Mouse (Mus musculus) midbrain, embryonic 14.5 days (tissue): ENCODE data around the gene Wwp2. TPM values are rescaled to one million over a fixed set of nuclear protein-coding genes. Genes with fewer than 3 reads are reported as not detected.

Experiments used
- ATAC-seq: fragments of 200-750 bp; cut with Nextera tagmentation; 2 replicates; pipeline ENCODE4 v1.8.0; 2017; ENCODE audit warnings: moderate number of reproducible peaks, moderate library complexity; ENCODE audit not compliant: low FRiP score, low TSS enrichment
- DNase-seq: peaks from one replicate; pipeline ENCODE4 v3.0.0-alpha.2; 2015
- H3K27ac ChIP-seq: fragments of 300-500 bp; sonication (generic); replicated peaks from 2 replicates; pipeline ENCODE4 v1.5.1; 2014; ENCODE audit warnings: mild to moderate bottlenecking, low read depth, low read length, moderate library complexity
- H3K27me3 ChIP-seq: fragments of 300-500 bp; sonication (generic); 2 replicates; pipeline ENCODE4 v1.6.1; 2014; ENCODE audit warnings: low read length, control low read depth, mixed read lengths; ENCODE audit not compliant: control insufficient read depth, insufficient read depth
- H3K36me3 ChIP-seq: fragments of 300-500 bp; sonication (generic); 2 replicates; pipeline ENCODE4 v1.6.1; 2014; ENCODE audit warnings: low read length, control low read depth; ENCODE audit not compliant: control insufficient read depth, insufficient read depth
- H3K4me1 ChIP-seq: fragments of 300-500 bp; sonication (generic); 2 replicates; pipeline ENCODE4 v1.6.1; 2014; ENCODE audit warnings: mild to moderate bottlenecking, antibody characterized with exemption, low read length, control low read depth; ENCODE audit not compliant: control insufficient read depth, insufficient read depth
- H3K4me2 ChIP-seq: fragments of 300-500 bp; sonication (generic); 2 replicates; pipeline ENCODE4 v1.6.1; 2014; ENCODE audit warnings: mild to moderate bottlenecking, low read length, moderate library complexity
- H3K4me3 ChIP-seq: fragments of 300-500 bp; sonication (generic); replicated peaks from 2 replicates; pipeline ENCODE4 v1.5.1; 2014; ENCODE audit warnings: low read depth, low read length
- H3K9ac ChIP-seq: fragments of 300-500 bp; sonication (generic); replicated peaks from 2 replicates; pipeline ENCODE4 v1.6.1; 2014; ENCODE audit warnings: mild to moderate bottlenecking, low read length, moderate library complexity
- H3K9me3 ChIP-seq: fragments of 300-500 bp; sonication (generic); 2 replicates; pipeline ENCODE4 v1.6.1; 2016; ENCODE audit warnings: low read length, control low read depth, mixed read lengths; ENCODE audit not compliant: control insufficient read depth
- WGBS: fragments of 180-500 bp; shearing (Covaris S2); extraction: QIAGEN DNeasy Blood & Tissue Kit; methylation state at CpG from one replicate; pipeline ENCODE4 v1.1.7; 2014; 5-methylcytosine and 5-hydroxymethylcytosine counted together
- polyA plus RNA-seq: library from polyadenylated mRNA; unstranded; fragments of >200 nt; fragmentation: Nextera tagmentation; extraction: Ambion mirVana; gene quantifications from 2 replicates; pipeline ENCODE4 v1.2.1, GENCODE M21; 2014

Gene Wwp2
- 38.3 and 50.5 TPM in 2 replicates for polyA plus RNA-seq

- Histone ChIP-seq H3K9ac (peak within 1 kb of the TSS; percentile 80), H3K9me3 (no peaks in the 10 kb centered on the region), H3K4me1 (peaks cover 11% of the 10 kb centered on the region; the same call in 1 of the 2 replicates), H3K27ac (peak within 1 kb of the TSS; percentile 89), H3K36me3 (no peaks in the 10 kb centered on the region), H3K4me3 (peak within 1 kb of the TSS; percentile 76), H3K4me2 (peak within 1 kb of the TSS; percentile 85), H3K27me3 (no peaks in the 10 kb centered on the region)
- under 1% methylated on average over 75 of the region's 81 CpGs for WGBS
- peak; percentile 95 for ATAC-seq
- peak; percentile 92 for DNase-seq
Measured at GRCm38 (mm10) chr8:107435962-107436831, at the start of gene Wwp2. Wwp2 (plus strand) TSS chr8:107436365.

GRCm38 (mm10) chr8:107386642-107387041 is 49.5 kb upstream of the Wwp2 start:
- Histone ChIP-seq H3K9me3 (no peaks in the 10 kb centered on the region), H3K27ac (no peak overlapping the region), H3K4me2 (no peak overlapping the region), H3K27me3 (no peaks in the 10 kb centered on the region), H3K36me3 (no peaks in the 10 kb centered on the region), H3K4me3 (no peak overlapping the region), H3K9ac (no peak overlapping the region), H3K4me1 (no peaks in the 10 kb centered on the region)
- ATAC-seq (no peak), DNase-seq (peak; percentile 84)
- WGBS = 36% methylated on average over 3 of the region's 3 CpGs

- peak; percentile 69 for DNase-seq
- WGBS = 69% methylated on average over 5 of the region's 5 CpGs
Measured at GRCm38 (mm10) chr8:107387861-107388260, 48.3 kb upstream of the Wwp2 start.

DNA sequence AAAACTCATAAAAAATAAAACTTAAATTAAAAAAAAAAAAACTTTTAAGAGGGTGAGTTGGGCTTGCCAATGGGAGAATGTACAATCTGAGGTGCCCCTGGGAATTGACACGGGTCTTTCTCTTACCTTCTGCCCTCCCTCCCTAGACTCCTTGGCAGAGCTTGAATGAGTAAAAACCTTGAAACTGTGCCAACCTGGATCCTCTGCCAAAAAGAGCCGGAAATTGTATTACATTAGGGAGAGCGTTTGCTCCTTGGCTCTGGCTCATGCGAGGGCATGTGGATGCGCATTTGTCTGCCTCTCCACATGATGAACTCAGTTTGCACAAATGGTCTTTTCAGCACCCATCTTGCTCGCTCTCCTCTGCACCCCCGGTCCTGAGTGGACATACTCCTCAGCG is 46.6 kb upstream of the Wwp2 start:
- WGBS = 74% methylated on average over 8 of the region's 8 CpGs
- Histone ChIP-seq H3K27ac (no peak overlapping the region), H3K9ac (no peak overlapping the region), H3K4me1 (no peaks in the 10 kb centered on the region), H3K36me3 (no peaks in the 10 kb centered on the region), H3K4me3 (no peak overlapping the region), H3K4me2 (no peak overlapping the region), H3K9me3 (no peaks in the 10 kb centered on the region), H3K27me3 (no peaks in the 10 kb centered on the region)
- DNase-seq (peak; percentile 84), ATAC-seq (no peak; the same call in 1 of the 2 replicates)

More at GRCm38 (mm10) chr8:107387861-107388260, 48.3 kb upstream of the Wwp2 start:
- Histone ChIP-seq H3K36me3 (no peaks in the 10 kb centered on the region), H3K4me2 (no peak overlapping the region), H3K9ac (no peak overlapping the region), H3K27ac (no peak overlapping the region), H3K9me3 (no peaks in the 10 kb centered on the region), H3K27me3 (no peaks in the 10 kb centered on the region), H3K4me3 (no peak overlapping the region), H3K4me1 (no peaks in the 10 kb centered on the region)
- ATAC-seq = no peak

GRCm38 (mm10) chr8:107390476-107391135 is 45.6 kb upstream of the Wwp2 start:
- Histone ChIP-seq H3K4me3 (no peak overlapping the region), H3K4me1 (no peaks in the 10 kb centered on the region), H3K9me3 (no peaks in the 10 kb centered on the region), H3K27ac (no peak overlapping the region), H3K9ac (no peak overlapping the region), H3K4me2 (no peak overlapping the region), H3K36me3 (no peaks in the 10 kb centered on the region), H3K27me3 (no peaks in the 10 kb centered on the region)
- 91% methylated on average over 16 of the region's 16 CpGs for WGBS
- DNase-seq = no peak
- no peak for ATAC-seq

DNA sequence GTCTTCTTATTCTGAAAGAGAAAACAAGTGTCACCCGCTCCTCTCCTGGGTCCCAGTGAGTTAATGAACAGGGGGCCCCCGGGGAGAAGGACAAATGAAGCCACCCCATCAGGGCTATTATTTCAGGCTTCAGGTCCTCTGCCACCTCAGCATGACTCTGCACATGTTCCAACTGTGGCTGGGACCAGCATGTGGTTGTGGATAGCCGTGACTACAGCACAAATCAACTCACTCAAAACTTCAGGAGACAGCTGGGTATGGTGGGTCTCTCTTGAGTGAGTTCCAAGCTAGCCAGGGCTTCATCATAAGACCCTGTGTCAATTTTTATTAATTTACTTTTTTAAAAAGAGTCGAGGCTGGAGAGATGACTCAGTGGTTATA is 45.0 kb upstream of the Wwp2 start:
- WGBS = 67% methylated on average over 4 of the region's 4 CpGs
- ATAC-seq = no peak
- Histone ChIP-seq H3K9me3 (no peaks in the 10 kb centered on the region), H3K9ac (no peak overlapping the region), H3K36me3 (no peaks in the 10 kb centered on the region), H3K27ac (no peak overlapping the region), H3K4me1 (no peaks in the 10 kb centered on the region), H3K4me2 (no peak overlapping the region), H3K4me3 (no peak overlapping the region), H3K27me3 (no peaks in the 10 kb centered on the region)
- DNase-seq = no peak

GRCm38 (mm10) chr8:107395397-107395796 is 40.8 kb upstream of the Wwp2 start:
- Histone ChIP-seq H3K4me3 (no peak overlapping the region), H3K9ac (no peak overlapping the region), H3K4me2 (no peak overlapping the region), H3K27ac (no peak overlapping the region), H3K27me3 (no peaks in the 10 kb centered on the region), H3K4me1 (no peaks in the 10 kb centered on the region), H3K36me3 (no peaks in the 10 kb centered on the region), H3K9me3 (no peaks in the 10 kb centered on the region)
- DNase-seq (no peak), ATAC-seq (no peak)

DNA sequence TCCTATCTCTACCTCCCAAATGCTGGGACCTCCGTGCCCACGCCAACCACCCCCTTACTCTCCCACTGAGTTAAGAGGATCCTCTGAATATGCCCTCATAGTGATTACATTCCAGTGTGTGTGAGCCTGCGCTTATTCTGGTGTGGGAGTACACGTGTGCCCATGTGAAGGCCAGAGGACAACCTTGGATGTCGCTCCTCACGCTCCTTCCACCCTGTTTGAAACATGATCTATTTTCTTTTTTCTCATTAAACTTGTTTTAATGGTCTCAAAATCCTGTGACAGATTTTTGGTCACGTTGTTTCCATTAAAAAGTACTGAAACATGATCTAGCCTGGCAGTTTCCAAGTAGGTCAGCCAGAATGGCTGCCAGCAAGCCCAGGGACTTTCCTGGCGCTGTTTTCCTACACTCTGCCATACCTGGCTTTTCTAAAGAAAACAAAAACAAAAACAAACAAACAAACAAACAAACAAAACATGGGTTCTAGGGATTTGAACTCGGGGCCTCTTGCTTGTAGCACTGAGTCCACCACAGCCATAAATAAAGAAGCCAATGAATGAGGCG is 40.0 kb upstream of the Wwp2 start:
- Histone ChIP-seq H3K4me3 (no peak overlapping the region), H3K27ac (no peak overlapping the region), H3K36me3 (no peaks in the 10 kb centered on the region), H3K4me2 (no peak overlapping the region), H3K4me1 (no peaks in the 10 kb centered on the region), H3K9ac (no peak overlapping the region), H3K9me3 (no peaks in the 10 kb centered on the region), H3K27me3 (no peaks in the 10 kb centered on the region)
- DNase-seq (no peak), ATAC-seq (no peak)
- 93% methylated on average over 10 of the region's 10 CpGs for whole genome bisulfite sequencing
